Mouse (Mus musculus): Measurements from ENCODE around the gene Tbc1d4. TPM values are rescaled to one million over a fixed set of nuclear protein-coding genes. Genes with fewer than 3 reads are reported as not detected.

Tbc1d4 gene
- total and polyA plus RNA-seq, 2 experiments from 2014 or later, result 5.7 to 21.0 TPM

- H3K9ac ChIP-seq (replicated peaks; ENCODE audit: low read length, poor library complexity, severe bottlenecking), result no peak overlapping the region
- DNase-seq (ENCODE audit: low spot score), result no peak
- no peaks in the 10 kb centered on the region for H3K27me3 ChIP-seq (ENCODE audit: insufficient read depth, low read length)
- H3K36me3 ChIP-seq (ENCODE audit: insufficient read depth, low read length), result no peaks in the 10 kb centered on the region
- no peaks in the 10 kb centered on the region for H3K9me3 ChIP-seq (ENCODE audit: low read length)
- H3K27ac ChIP-seq (ENCODE audit: low read depth, low read length), result no peak overlapping the region
- H3K4me1 ChIP-seq (ENCODE audit: insufficient read depth, low read length), result peaks cover 2% of the 10 kb centered on the region; the same call in 1 of the 2 replicates
- no peak for ATAC-seq (ENCODE audit: low FRiP score)
- H3K4me3 ChIP-seq (ENCODE audit: low read depth, low read length), result no peak overlapping the region
- H3K4me2 ChIP-seq (ENCODE audit: low read depth, low read length, poor library complexity, severe bottlenecking), result no peak overlapping the region
- WGBS, result 47% methylated on average over 3 of the region's 3 CpGs
- TF ChIP-seq CTCF (IDR thresholded peaks at IDR 0.05), result no peak
Measured at GRCm38 (mm10) chr14:101602851-101603250, 6.1 kb downstream of the Tbc1d4 start.

- no peak for DNase-seq (ENCODE audit: low spot score)
- Histone ChIP-seq H3K4me1 (ENCODE audit: insufficient read depth, low read length) (no peaks in the 10 kb centered on the region), H3K4me2 (ENCODE audit: low read depth, low read length, poor library complexity, severe bottlenecking) (no peak overlapping the region), H3K9ac (replicated peaks; ENCODE audit: low read length, poor library complexity, severe bottlenecking) (no peak overlapping the region), H3K27ac (ENCODE audit: low read depth, low read length) (no peak overlapping the region), H3K9me3 (ENCODE audit: low read length) (no peaks in the 10 kb centered on the region), H3K27me3 (ENCODE audit: insufficient read depth, low read length) (no peaks in the 10 kb centered on the region), H3K4me3 (ENCODE audit: low read depth, low read length) (no peak overlapping the region), H3K36me3 (ENCODE audit: insufficient read depth, low read length) (no peaks in the 10 kb centered on the region)
- 93% methylated on average over 12 of the region's 14 CpGs for WGBS
- TF ChIP-seq CTCF (IDR thresholded peaks at IDR 0.05), result no peak
- no peak for ATAC-seq (ENCODE audit: low FRiP score)
Measured at GRCm38 (mm10) chr14:101597096-101597715, 11.8 kb downstream of the Tbc1d4 start.

DNA sequence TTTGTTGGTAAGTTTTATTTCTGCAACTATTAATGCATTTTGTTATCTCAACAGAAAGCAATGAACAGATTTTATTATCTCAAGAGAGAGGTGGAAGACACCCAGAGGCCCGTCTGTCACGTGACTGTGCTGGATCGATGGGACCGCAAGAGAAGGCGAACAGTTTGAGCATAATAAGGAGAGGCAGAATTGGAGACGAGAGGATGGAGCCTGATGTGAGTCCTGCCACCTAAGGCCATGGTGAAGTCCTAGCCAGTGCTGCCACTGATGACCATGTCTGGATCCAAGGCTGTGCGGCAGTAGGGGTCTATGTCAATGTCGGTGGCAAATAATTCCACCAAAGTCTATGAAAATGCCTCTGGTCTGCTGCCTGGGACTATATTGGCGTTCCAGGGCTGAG is 12.3 kb downstream of the Tbc1d4 start:
- Histone ChIP-seq H3K27ac (ENCODE audit: low read depth, low read length) (no peak overlapping the region), H3K9me3 (ENCODE audit: low read length) (no peaks in the 10 kb centered on the region), H3K4me3 (ENCODE audit: low read depth, low read length) (no peak overlapping the region), H3K36me3 (ENCODE audit: insufficient read depth, low read length) (no peaks in the 10 kb centered on the region), H3K27me3 (ENCODE audit: insufficient read depth, low read length) (no peaks in the 10 kb centered on the region), H3K9ac (replicated peaks; ENCODE audit: low read length, poor library complexity, severe bottlenecking) (no peak overlapping the region), H3K4me2 (ENCODE audit: low read depth, low read length, poor library complexity, severe bottlenecking) (no peak overlapping the region), H3K4me1 (ENCODE audit: insufficient read depth, low read length) (no peaks in the 10 kb centered on the region)
- no peak for TF ChIP-seq CTCF (IDR thresholded peaks at IDR 0.05)
- no peak for ATAC-seq (ENCODE audit: low FRiP score)
- WGBS, result 95% methylated on average over 9 of the region's 9 CpGs
- no peak for DNase-seq (ENCODE audit: low spot score)

GRCm38 (mm10) chr14:101595301-101596080 is 13.5 kb downstream of the Tbc1d4 start:
- Histone ChIP-seq H3K4me3 (ENCODE audit: low read depth, low read length) (no peak overlapping the region), H3K9ac (replicated peaks; ENCODE audit: low read length, poor library complexity, severe bottlenecking) (no peak overlapping the region), H3K27me3 (ENCODE audit: insufficient read depth, low read length) (no peaks in the 10 kb centered on the region), H3K27ac (ENCODE audit: low read depth, low read length) (no peak overlapping the region), H3K36me3 (ENCODE audit: insufficient read depth, low read length) (no peaks in the 10 kb centered on the region), H3K4me1 (ENCODE audit: insufficient read depth, low read length) (no peaks in the 10 kb centered on the region), H3K4me2 (ENCODE audit: low read depth, low read length, poor library complexity, severe bottlenecking) (no peak overlapping the region), H3K9me3 (ENCODE audit: low read length) (no peaks in the 10 kb centered on the region)
- 95% methylated on average over 13 of the region's 13 CpGs for WGBS
- no peak for DNase-seq (ENCODE audit: low spot score)
- ATAC-seq (ENCODE audit: low FRiP score), result no peak
- TF ChIP-seq CTCF (IDR thresholded peaks at IDR 0.05), result no peak

GRCm38 (mm10) chr14:101594001-101594400 is 15.0 kb downstream of the Tbc1d4 start:
- H3K4me2 ChIP-seq (ENCODE audit: low read depth, low read length, poor library complexity, severe bottlenecking), result no peak overlapping the region
- no peak overlapping the region for H3K4me3 ChIP-seq (ENCODE audit: low read depth, low read length)
- H3K9ac ChIP-seq (replicated peaks; ENCODE audit: low read length, poor library complexity, severe bottlenecking), result no peak overlapping the region
- H3K4me1 ChIP-seq (ENCODE audit: insufficient read depth, low read length), result no peaks in the 10 kb centered on the region
- H3K27ac ChIP-seq (ENCODE audit: low read depth, low read length), result no peak overlapping the region
- 89% methylated on average over 5 of the region's 5 CpGs for WGBS
- no peak for DNase-seq (ENCODE audit: low spot score)
- TF ChIP-seq CTCF (IDR thresholded peaks at IDR 0.05), result no peak
- no peak for ATAC-seq (ENCODE audit: low FRiP score)
- no peaks in the 10 kb centered on the region for H3K9me3 ChIP-seq (ENCODE audit: low read length)
- H3K36me3 ChIP-seq (ENCODE audit: insufficient read depth, low read length), result no peaks in the 10 kb centered on the region
- no peaks in the 10 kb centered on the region for H3K27me3 ChIP-seq (ENCODE audit: insufficient read depth, low read length)

DNA sequence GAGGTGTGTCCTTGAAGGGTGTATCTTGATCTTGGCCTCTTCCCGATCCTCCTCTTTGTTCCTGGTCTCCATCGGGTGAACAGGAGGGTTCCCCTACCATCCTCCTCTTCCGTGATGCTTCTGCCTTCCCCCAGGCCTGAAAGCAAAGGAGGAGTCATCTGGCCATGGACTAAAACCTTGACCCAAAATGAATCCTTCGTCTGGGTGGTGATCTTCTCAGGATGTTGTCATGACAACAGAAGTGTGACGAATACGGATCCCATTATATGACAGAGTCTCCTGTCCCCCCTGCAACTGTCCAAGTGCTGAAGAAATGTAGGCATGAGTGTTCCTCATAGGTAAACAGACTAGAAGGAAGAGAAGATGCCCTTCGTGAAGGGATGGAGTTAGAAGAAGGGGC is 15.7 kb downstream of the Tbc1d4 start:
- no peak for DNase-seq (ENCODE audit: low spot score)
- 76% methylated on average over 7 of the region's 7 CpGs for WGBS

More for the DNA sequence above, 15.7 kb downstream of the Tbc1d4 start:
- Histone ChIP-seq H3K4me3 (ENCODE audit: low read depth, low read length) (no peak overlapping the region), H3K9me3 (ENCODE audit: low read length) (no peaks in the 10 kb centered on the region), H3K36me3 (ENCODE audit: insufficient read depth, low read length) (no peaks in the 10 kb centered on the region), H3K27ac (ENCODE audit: low read depth, low read length) (no peak overlapping the region), H3K27me3 (ENCODE audit: insufficient read depth, low read length) (no peaks in the 10 kb centered on the region), H3K4me1 (ENCODE audit: insufficient read depth, low read length) (no peaks in the 10 kb centered on the region), H3K4me2 (ENCODE audit: low read depth, low read length, poor library complexity, severe bottlenecking) (no peak overlapping the region), H3K9ac (replicated peaks; ENCODE audit: low read length, poor library complexity, severe bottlenecking) (no peak overlapping the region)
- TF ChIP-seq CTCF (IDR thresholded peaks at IDR 0.05), result no peak
- ATAC-seq (ENCODE audit: low FRiP score), result no peak

Measured in midbrain, postnatal 0 days (tissue).